Mouse (Mus musculus): ENCODE data around the gene Hmgn2.

Hmgn2 gene

GRCm38 (mm10) chr4:133925204-133925603 lies 43.2 kb downstream of the Hmgn2 start:
- no peak for DNase-seq (ENCODE audit: low spot score in 2 of 2)

DNA sequence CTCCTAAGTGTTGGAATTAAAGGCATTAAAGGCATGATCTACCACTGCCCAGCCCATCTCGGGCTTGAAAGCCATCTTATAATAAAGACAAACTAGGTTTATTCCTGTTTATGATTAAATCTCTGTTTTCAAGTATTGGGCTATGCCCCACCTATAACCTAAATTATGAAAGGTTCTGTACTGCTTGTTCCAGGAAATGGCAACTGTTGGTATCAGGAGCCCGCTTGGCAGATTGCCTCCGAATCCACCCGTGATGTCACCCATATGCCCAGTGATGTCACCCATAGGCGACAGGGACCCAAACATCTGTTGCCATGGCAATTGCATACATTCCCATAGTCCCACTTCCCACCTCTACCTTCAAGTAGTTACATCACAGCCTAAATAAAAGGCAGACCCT lies 44.7 kb downstream of the Hmgn2 start:
- DNase-seq (ENCODE audit: low spot score in 2 of 2) = no peak

DNA sequence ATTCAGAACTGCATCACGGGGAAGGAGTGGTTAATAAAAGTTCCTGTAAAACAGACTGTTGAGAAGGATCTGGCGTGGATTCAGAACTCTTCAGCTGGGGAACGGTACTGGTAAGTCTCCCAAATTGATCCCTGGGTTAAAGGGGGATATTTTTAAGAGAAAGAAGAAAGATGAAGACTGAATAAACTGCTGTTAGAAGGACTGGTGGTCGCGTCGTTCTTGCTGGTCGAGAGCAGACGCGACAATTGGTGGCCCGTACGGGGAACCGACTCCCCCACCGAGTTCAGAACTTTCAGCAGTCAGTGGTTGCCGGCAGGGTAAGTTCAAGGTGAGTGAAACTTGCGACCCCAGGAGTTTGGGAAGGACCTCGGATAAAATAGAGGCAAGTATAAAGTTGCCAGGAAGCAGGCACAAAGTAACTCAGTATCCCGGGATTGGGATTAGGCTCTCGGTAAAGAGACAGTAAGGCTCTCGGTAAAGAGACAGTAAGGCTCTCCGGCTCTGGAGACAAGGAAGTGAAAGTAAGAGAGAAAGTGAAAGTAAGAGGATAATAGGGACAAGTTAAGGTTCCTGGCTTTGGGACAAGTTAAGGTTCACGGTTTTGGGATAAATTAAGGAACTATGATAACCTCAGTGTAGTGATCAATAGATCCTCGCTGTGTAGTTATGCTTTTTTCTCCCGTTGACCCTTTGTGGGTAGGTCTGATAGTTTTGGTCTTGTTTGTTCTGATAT lies 50.2 kb downstream of the Hmgn2 start:
- peak in 1 of 2 experiments; percentile 30 for DNase-seq (ENCODE audit: low spot score in 2 of 2)
